Mouse (Mus musculus) testis, adult 2 months (tissue): ENCODE measurements at regions not wholly inside any gene's neighbourhood (a gene's known extent, or its start where the extent isn't known, plus 50 kb on each side); places are given as distances from the start of the nearest gene placed in this dataset.
"Not testable (repeated sequence)": the region's sequence is repeated elsewhere in the genome, so short reads cannot be mapped to it uniquely, and the experiment has no call there.

Source experiments
- H3K27ac ChIP-seq: fragments of 200-500 bp; 2 replicates; pipeline ENCODE4 v1.5.1; 2012; ENCODE audit warnings: low read depth, low read length; ENCODE audit not compliant: control insufficient read depth, insufficient read depth
- H3K27me3 ChIP-seq: fragments of 200-500 bp; 2 replicates; pipeline ENCODE4 v1.6.1; 2012; ENCODE audit warnings: mild to moderate bottlenecking, low read length, moderate library complexity; ENCODE audit not compliant: control insufficient read depth, insufficient read depth
- H3K36me3 ChIP-seq: fragments of 200-500 bp; 2 replicates; pipeline ENCODE4 v1.6.1; 2012; ENCODE audit warnings: mild to moderate bottlenecking, low read length; ENCODE audit not compliant: control insufficient read depth, insufficient read depth
- H3K4me1 ChIP-seq: fragments of 200-500 bp; 2 replicates; pipeline ENCODE4 v1.6.1; 2012; ENCODE audit warnings: low read length; ENCODE audit not compliant: control insufficient read depth, insufficient read depth
- H3K4me3 ChIP-seq: fragments of 200-500 bp; 2 replicates; pipeline ENCODE4 v1.5.1; 2012; ENCODE audit warnings: low read depth, mild to moderate bottlenecking, low read length, moderate library complexity, mixed read lengths; ENCODE audit not compliant: control insufficient read depth
- CTCF ChIP-seq: fragments of 200-500 bp; IDR thresholded peaks from 2 replicates; pipeline ENCODE4 v1.5.1; 2012; ENCODE audit warnings: low read depth, mild to moderate bottlenecking, inconsistent platforms, low read length, moderate library complexity; ENCODE audit not compliant: control insufficient read depth, insufficient read depth, insufficient replicate concordance
- POLR2A ChIP-seq: fragments of 200-500 bp; IDR thresholded peaks from 2 replicates; pipeline ENCODE4 v1.6.1; 2012; ENCODE audit warnings: low read depth, mild to moderate bottlenecking, inconsistent platforms, low read length, moderate library complexity; ENCODE audit not compliant: control insufficient read depth

DNA sequence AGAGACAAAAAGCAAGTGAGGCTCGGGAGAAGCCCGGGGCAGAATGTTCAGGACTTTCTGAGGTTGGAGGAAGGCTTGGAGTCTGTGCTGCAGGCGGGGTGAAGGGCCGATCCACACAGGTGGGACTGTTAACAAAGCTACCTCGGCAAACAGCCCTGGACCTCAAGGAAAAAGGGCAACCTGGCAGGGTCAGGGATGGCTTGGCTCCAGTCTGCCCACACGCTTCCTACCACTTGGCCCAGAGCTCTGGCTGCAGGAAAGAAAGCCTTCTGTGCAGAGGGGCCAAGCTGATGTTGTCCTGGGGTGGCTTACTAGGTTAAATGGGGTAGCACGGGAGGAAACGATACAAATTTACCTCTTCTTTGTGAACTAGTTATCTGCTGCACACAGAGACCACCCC, 121.5 kb upstream of the Rybp start:
- no peaks in the 10 kb centered on the region for H3K27me3 ChIP-seq
- H3K4me3 ChIP-seq: no peak overlapping the region
- H3K36me3 ChIP-seq: no peaks in the 10 kb centered on the region
- TF ChIP-seq CTCF (no peak), POLR2A (no peak)
- H3K27ac ChIP-seq: no peak overlapping the region
- H3K4me1 ChIP-seq: peaks cover 3% of the 10 kb centered on the region; the same call in 1 of the 2 replicates

DNA sequence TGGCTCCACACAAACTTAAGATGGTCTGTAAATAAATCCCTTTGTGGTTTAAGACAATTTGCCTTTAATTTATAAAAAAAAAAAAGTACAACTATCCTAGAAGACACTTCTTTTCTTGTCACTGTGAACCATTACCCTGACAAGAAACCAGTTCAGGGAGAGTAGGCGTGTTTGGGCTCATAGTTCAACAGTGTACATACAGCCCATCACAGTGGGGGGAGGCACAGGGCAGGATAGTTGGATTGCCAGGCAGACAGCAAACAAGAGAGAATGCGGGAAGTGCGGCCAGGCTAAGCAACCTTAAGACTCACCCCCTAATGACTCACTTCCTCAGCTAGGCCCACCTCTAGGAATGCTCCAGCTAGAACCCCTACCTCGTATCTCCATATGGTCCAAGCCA, 119.2 kb upstream of the Rybp start:
- no peaks in the 10 kb centered on the region for H3K36me3 ChIP-seq
- H3K27ac ChIP-seq: no peak overlapping the region
- no peak for TF ChIP-seq CTCF
- no peak overlapping the region for H3K4me3 ChIP-seq
- peaks cover 3% of the 10 kb centered on the region; the same call in 1 of the 2 replicates for H3K4me1 ChIP-seq
- H3K27me3 ChIP-seq: no peaks in the 10 kb centered on the region

DNA sequence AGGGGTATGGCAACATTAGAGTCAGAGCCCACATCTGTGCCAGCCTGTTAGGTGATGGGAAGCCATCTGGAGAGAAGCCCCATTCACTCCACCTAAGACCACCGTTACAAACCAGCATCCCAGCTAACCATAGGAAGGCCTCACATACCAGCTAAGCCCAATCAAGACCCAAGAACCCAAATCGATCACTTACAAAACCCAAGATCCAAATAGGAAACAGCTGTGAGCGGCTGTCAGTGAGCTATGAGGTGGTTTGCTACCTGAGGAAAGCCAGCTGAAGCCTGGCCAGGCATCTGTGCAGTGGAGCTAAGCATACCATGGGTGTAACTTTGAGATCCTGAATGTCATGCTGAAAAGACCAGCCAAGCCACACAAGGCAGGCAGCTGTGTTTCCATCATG, 116.9 kb upstream of the Rybp start:
- Histone ChIP-seq H3K4me1 (peaks cover 3% of the 10 kb centered on the region; the same call in 1 of the 2 replicates), H3K27ac (no peak overlapping the region), H3K27me3 (no peaks in the 10 kb centered on the region), H3K36me3 (no peaks in the 10 kb centered on the region), H3K4me3 (no peak overlapping the region)
- TF ChIP-seq CTCF: no peak
- no peak for TF ChIP-seq POLR2A

DNA sequence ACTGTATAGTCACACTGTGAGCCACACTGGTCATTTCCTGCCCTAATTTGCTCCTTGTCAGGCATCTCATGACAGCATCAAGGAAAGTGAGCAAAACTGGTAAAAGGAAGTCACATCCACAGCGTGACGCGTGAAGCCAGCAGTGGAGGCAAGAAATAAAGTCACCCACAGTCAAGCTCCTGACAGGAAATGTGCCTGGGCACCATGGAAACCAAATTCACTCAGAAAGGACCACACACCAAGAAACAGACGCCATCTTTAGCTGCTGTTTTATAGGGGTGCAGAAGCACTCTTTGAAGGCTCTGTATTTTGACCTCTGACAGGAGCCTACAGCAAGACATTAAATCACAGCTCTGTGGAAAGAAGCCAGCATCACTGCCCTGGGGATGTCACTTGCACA, 115.4 kb upstream of the Rybp start:
- no peak overlapping the region for H3K27ac ChIP-seq

DNA sequence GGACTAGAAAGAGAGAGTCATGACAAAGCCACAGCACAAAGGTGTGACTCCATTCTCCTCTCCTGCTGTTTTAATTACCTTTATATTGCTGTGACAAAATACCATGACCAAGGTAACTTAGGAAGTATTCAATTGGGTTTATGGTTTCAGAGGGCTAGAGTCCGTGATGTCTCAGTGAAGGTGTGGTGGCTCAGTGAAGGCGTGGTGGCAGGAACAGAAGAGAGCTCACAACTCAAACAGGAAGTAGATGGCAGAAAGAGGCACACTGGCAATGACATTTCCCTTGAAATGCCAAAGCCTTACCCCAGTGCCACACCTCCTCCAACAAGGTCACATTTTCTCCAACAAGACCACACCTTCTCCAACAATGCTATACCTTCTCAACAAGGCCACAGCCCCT, 114.4 kb upstream of the Rybp start:
- no peaks in the 10 kb centered on the region for H3K4me1 ChIP-seq
- H3K27ac ChIP-seq: no peak overlapping the region
- no peaks in the 10 kb centered on the region for H3K27me3 ChIP-seq
- no peak overlapping the region for H3K4me3 ChIP-seq
- TF ChIP-seq CTCF (no peak), POLR2A (no peak)
- H3K36me3 ChIP-seq: no peaks in the 10 kb centered on the region

More for the DNA sequence above, 115.4 kb upstream of the Rybp start:
- Histone ChIP-seq H3K4me3 (no peak overlapping the region), H3K27me3 (no peaks in the 10 kb centered on the region), H3K36me3 (no peaks in the 10 kb centered on the region), H3K4me1 (no peaks in the 10 kb centered on the region)
- TF ChIP-seq POLR2A: no peak
- no peak for TF ChIP-seq CTCF

DNA sequence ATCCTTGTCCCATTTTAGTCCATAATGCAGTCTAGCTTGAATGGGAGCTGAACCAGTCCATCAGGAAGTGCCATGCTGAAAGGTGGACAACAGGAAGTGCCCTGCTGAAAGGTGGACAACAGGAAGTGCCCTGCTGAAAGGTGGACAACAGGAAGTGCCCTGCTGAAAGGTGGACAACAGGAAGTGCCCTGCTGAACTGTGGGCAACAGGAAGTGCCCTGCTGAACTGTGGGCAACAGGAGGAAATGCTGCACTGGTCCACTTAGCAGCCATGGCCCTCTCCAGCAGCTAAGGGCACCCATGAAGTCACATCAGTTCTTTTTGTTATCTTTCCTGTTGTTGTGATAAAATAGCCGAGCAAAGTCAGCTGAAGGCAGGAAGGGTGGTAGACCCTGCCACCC, 112.1 kb upstream of the Rybp start:
- not testable (repeated sequence) for H3K4me3 ChIP-seq, H3K4me1 ChIP-seq, H3K27me3 ChIP-seq, H3K27ac ChIP-seq, H3K36me3 ChIP-seq

DNA sequence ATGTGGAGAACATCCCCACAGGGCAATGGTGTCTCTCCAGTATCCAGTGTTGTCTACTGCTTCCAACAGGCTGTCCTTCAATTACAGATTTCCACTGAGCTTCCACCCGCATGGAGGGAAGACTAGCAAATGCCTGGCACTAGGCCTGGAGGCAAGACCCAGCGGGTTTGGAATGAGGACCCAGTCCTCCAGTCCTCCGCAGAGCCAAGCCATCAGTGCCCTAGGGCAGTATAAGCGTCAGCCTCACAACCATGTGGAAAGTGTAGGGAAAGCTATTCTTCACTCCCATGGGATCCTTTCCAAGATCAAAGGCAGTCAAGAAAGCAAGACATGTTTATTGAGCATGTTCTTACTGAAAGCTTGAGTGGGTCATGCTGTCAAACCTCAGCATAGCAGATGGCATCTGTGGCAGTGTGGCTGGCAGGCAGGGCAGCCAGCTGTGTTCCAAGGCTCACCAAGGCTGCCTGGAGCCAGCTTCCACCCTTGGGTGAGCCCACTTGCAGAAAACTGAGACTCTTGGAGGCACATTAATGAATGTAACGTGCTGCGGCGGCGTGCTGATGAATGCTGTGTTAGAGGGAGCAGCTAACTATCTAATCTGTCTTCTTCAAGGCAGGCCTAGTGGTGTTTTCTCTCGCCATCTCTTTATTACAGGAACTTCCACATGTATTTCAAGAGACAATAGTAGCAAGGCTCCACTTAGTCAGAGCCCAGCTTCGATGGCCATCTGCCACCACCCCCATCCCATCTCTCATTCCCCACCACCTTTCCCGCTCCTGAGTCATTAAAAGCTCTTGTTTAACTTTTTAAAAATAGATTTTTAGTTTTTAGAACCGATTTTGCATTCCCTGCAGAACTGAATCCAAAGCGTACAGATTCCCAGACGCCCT, 109.3 kb upstream of the Rybp start:
- Histone ChIP-seq H3K4me1 (no peaks in the 10 kb centered on the region), H3K4me3 (no peak overlapping the region), H3K27ac (no peak overlapping the region), H3K36me3 (no peaks in the 10 kb centered on the region), H3K27me3 (no peaks in the 10 kb centered on the region)
- TF ChIP-seq CTCF: no peak
- no peak for TF ChIP-seq POLR2A
